Mouse (Mus musculus) heart, adult 2 months (tissue): ENCODE results near the gene Cyp2b13. TPM values are rescaled to one million over a fixed set of nuclear protein-coding genes. Genes with fewer than 3 reads are reported as not detected.

ENCODE experiments used
- polyA plus RNA-seq: library from polyadenylated mRNA; depleted of rRNA; stranded (reverse); fragments of >200 nt; gene quantifications from 2 replicates; pipeline ENCODE4 v1.2.3, GENCODE M21; 2012; rRNA removed
- total RNA-seq, 2 experiments: library from RNA; stranded (reverse); gene quantifications; 2 replicates each; pipeline ENCODE4 v1.2.3; 2021

The Cyp2b13 gene
- total and polyA plus RNA-seq, 3 experiments = not detected

Other genes starting within 250 kb of the Cyp2b13 start
- gene Cyp2s1, start 244.6 kb upstream of the Cyp2b13 start, total RNA-seq = 1 to 10 TPM; 5.7 to 5.9 TPM
- gene Cyp2s1, start 244.6 kb upstream of the Cyp2b13 start, polyA plus RNA-seq = 5.4 and 10.1 TPM in 2 replicates
- gene Cyp2b10, start 163.9 kb upstream of the Cyp2b13 start, total RNA-seq = 1 to 10 TPM; 1.3 to 3.1 TPM
- 0.29 and 1.8 TPM in 2 replicates for gene Cyp2b10, start 163.9 kb upstream of the Cyp2b13 start, polyA plus RNA-seq
- not detected for gene Cyp2b9, start 111.9 kb downstream of the Cyp2b13 start, total RNA-seq
- gene Cyp2b9, start 111.9 kb downstream of the Cyp2b13 start, polyA plus RNA-seq = 0.15 TPM in 1 of 2 replicates, not detected in the other
- not detected for gene Vmn1r184, start 198.8 kb downstream of the Cyp2b13 start, total RNA-seq
- not detected in 2 replicates for gene Vmn1r184, start 198.8 kb downstream of the Cyp2b13 start, polyA plus RNA-seq
- gene Cyp2a4, start 245.7 kb downstream of the Cyp2b13 start, total RNA-seq = not detected
- 0.32 TPM in 1 of 2 replicates, not detected in the other for gene Cyp2a4, start 245.7 kb downstream of the Cyp2b13 start, polyA plus RNA-seq